Mouse (Mus musculus): Measurements from ENCODE around the gene Alox8.
A peak's percentile ranks its signal among the peaks of the same experiment; 100 is the strongest.

Gene Alox8

GRCm38 (mm10) chr11:69197743-69198142 lies at the start of gene Alox8:
Gene Alox8 (minus strand): TSS chr11:69197843.
- DNase-seq, result no peak

DNA sequence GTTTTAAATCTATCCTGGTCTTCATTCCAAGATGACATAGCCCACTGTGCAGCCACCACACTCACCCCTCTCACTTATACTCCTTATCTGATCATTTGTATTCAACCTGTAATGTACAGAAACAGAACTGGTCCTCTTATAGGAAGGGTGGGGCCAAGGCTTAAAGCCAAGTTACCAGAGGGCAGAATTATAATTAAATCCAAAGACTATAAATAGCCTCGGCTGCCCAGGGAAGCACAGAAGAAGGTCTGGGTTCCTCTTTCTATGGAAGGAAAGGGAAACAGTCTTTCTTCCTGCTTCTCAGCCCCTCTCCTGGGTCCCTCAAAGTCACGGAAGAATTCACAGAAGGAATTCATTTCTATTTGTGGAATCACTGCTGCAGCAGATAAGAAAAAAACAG lies 48.0 kb upstream of the Alox8 start:
- DNase-seq, result peak in 1 of 2 experiments; percentile 5

DNA sequence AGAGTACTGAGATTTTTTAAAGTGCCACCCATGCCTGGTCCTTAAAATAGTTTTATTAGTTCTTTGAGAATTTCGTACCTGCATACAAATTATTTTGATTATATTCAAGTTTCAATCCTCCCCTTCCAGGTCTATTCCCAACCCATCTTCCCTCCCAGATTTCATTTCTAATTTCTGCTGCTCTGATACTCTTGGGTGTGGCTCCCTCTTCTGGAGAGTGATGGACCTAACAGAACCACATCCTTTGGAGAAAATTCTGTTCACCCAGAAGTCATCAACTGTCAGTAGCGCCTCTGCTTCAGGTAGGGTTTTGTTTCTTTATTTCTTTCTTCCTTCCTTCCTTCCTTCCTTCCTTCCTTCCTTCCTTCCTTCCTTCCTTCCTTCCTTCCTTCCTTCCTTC lies 47.3 kb upstream of the Alox8 start:
- DNase-seq, result peak in 1 of 2 experiments; percentile 68

GRCm38 (mm10) chr11:69236926-69237260 lies 39.2 kb upstream of the Alox8 start, which contains the start of gene Gucy2e:
Gene Gucy2e (minus strand): TSS chr11:69237036.
- DNase-seq, result no peak

DNA sequence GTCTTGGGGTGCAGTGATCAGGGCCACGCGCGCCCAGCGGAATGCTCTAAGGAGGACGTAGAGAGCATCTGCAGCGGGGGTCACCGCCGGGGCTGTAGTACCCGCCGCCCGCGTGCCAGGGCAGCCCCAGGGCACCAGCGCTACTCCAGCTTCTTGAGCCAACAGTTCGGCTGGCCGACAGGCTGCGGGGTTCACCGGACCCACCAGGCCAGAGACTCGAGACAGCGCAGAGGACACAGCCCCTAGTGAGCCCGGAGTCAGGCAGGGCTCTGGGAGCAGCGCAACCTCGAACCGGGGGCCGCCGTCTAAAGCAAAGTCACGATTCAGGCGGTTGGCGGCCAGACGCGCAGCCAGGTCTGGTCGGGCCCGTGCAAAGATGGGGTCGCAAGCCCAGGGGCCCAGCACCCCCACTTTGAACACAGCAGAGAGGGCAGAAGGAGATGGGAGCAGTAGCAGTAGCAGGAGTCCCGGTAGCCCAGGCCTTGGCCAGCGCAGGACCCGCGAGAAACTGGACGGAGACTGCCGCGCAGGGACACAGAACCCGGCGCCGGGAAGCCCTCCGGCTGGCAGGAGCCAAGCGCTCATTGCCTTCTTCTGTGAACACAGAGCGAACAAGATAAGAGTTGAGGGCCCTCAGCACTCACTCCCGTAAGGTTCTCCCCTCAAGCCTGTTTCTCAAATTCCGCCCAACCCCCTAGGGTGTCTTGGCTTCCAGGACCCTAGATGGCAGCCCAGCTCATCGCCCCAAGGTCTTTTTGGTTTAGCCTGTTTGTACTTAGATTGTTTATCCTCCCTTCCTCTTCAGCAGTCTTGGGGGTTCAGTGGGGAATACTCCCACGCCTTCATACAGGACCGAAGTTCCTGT lies 38.6 kb upstream of the Alox8 start:
- no peak for DNase-seq

GRCm38 (mm10) chr11:69235285-69236060 lies 37.8 kb upstream of the Alox8 start:
- peak; percentile 77 to 87 for DNase-seq

DNA sequence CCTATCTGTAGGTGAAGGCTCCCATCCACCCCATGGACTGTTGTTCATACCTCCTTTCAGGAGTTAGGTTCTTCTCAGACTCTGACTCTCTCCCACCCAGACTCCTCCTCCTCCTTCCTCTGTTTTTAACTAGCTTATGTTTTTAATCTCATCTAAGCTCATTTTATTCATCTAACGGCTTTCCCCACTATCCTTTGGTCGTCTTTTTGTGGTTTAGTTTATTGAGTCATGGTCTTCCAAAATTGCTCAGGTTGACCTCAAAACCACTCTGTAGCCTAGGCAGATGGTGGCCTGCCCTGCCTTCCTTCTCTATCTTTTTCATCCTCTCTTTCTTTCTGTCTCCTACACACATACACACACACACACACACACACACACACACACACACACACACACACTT lies 35.5 kb upstream of the Alox8 start:
- no peak for DNase-seq

DNA sequence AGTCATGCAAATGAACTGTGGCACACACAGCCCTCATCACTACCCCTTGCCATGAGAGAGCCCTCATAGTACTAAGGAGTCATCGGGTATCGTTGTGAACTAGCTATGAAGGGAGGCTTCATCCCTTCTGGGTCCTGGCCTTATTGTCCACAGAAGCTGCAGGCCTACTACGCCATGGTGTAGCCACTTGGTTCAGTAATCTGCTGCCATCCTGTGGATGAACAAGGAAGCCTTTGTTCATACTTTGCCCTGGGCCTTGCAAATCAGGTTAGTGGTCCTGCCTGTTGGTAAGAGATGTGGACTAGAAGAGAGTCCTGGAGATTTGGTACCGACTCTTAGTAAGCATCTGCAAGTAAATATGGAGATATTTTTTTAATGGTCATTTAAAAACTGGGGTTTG lies 32.8 kb upstream of the Alox8 start:
- no peak for DNase-seq

GRCm38 (mm10) chr11:69225715-69226114 lies 28.1 kb upstream of the Alox8 start:
- no peak for DNase-seq

DNA sequence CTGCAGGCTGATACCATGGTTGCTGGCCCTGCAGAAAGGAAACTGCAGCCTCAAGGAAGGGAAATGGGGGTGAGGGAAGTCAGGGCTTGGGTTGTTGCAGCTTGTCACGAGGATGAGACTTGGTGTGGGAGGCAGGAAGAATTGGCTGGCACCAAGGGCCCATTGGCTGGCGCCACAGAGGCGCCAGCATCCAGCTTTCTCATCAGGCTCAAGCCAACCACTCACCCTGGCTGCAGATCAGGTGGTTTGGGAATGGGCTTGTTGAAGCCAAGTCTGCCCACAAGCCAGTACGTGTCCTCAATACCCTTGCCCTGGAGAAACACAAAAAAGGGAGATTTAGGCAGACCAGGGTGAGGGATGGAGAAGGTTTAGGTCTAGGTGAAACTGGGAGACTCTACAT lies 25.5 kb upstream of the Alox8 start:
- no peak for DNase-seq

DNA sequence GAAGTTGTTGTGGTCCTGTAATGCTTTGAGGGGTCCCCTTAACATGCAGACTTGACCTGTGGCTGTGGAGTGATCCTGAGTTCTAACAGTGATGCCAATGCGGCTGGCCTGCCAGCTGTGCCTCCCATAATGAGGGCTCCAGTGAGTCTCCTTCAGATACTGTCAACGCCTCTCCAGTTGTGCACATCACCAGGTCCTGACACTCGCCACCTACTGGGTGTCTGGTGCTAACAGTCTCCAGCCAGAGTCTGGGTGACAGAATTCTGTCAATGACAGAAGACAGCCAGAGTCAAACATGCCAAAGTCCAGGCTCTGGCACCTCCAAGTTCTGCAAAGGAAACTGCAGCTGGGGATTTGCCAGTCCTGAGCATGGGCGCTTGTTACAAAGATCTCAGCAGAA lies 23.4 kb upstream of the Alox8 start:
- no peak for DNase-seq

DNA sequence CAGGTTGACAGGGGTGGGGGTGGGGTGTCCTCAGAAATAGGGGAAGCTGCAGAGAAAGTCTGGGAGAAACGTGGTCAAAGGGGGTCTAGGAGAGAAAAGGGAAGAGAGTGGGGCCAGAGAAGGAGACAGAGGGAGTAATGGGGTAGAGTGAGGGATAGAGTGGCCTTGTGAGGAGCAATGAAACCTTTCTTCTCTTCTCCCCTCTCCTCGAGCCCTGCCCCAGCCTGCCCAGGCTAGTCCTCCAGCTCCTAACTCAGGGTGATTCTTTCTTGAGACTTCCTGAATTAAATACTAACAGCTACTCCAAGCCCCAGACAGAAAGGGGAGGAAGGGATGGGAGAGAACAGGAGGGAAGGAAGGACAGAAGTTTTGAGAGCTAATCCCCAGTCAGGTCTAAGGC lies 21.0 kb upstream of the Alox8 start:
- no peak for DNase-seq

GRCm38 (mm10) chr11:69217411-69217810 lies 19.8 kb upstream of the Alox8 start:
- DNase-seq, result no peak

DNA sequence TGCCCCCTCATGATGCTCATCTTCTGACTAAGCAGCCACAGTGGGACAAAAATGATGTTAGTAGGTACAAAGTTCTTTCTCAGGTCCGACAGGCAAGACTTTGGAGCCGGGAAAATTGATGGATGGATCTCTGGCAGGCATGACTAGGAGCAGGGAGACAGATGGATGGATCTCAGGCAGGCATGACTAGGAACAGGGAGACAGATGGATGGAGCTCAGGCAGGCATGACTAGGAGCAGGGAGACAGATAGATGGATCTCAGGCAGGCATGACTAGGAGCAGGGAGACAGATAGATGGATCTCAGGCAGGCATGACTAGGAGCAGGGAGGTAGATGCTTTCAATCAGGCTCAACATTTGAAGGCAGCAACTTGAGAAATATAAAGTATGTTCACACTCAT lies 13.8 kb upstream of the Alox8 start:
- no peak for DNase-seq

DNA sequence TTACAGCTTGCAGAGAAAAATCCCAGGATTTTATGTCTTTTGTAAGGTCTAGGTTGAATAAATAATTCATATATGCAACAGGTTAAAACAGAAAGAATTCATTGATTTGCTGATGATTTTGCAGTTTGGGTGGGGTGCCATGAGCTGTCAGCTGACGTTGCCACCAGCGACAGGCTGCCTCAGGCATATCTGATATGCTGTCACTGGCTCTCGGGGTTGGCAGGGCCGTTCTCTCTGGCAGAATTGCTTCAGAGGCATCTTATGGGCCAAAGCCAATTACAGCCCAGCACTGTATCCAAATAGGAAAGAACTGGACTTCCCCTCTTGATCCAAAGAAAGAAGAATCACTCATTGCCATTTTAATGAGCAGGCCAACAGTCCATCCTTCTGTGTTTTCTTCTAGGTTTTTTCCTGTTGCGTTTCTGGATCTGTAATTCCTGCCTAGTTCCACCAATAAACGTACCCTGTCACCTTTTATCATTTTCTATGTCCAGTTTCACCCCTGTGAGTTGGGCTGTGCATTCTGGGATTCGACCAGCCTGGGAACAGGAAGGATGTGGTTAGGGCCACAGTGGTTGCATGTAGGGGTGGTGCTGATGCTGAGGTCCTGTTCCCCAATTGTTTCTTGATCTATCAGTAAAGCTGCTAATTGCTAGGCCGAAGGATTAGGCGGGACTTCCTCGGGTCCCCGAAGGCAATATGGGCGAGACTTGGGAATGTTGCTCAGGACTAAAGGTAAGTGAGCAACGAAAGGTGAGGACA lies 5.0 kb upstream of the Alox8 start:
- DNase-seq, result no peak

GRCm38 (mm10) chr11:69200231-69200630 lies 2.6 kb upstream of the Alox8 start:
- DNase-seq, result no peak

GRCm38 (mm10) chr11:69199251-69199650 lies 1.6 kb upstream of the Alox8 start:
- DNase-seq, result no peak

- no peak for DNase-seq
These were observed 449 bp downstream of the Alox8 start for GRCm38 (mm10) chr11:69197194-69197593.

- DNase-seq, result peak in 1 of 2 experiments; percentile 11
These were observed 877 bp downstream of the Alox8 start for GRCm38 (mm10) chr11:69196766-69197165.

DNA sequence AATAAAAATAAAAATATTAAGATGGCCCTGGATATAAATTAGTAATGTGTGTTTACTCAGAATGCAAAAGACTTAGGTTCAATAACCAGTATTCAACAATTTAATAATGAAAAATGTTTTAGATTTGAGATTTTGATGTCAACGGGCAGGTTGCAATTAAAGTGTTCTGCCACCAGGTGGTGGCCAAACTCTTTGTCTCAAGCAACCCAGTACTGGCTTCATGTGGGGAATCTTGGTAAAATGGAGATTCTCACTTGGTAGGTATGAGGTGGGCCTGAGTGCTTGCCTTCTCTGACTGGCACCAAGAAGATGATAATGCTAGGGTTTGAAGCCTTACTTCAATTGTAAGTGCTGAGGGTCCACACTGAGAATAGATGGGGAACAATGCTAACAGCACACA lies 4.8 kb downstream of the Alox8 start:
- DNase-seq, result peak in 1 of 2 experiments; percentile 30

DNA sequence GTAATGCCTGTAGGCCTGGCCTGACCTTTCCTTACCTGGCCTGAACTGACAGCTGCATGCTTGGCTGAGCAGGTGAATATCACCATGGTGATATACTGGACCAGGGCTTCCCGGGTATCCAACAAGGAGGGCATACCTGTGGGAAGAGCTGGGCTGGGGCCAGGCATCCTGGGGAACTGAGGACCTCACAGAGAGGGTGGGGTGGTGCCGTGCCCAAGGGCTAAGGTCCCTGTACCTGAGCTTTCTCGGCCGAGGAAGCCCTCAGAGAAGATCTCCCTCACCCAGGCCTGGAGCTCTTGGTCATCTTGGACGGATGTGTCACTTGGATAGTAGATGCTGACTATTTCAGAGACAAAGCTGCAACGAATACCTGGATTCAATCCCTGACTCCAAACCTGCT lies 11.7 kb downstream of the Alox8 start:
- no peak for DNase-seq

DNA sequence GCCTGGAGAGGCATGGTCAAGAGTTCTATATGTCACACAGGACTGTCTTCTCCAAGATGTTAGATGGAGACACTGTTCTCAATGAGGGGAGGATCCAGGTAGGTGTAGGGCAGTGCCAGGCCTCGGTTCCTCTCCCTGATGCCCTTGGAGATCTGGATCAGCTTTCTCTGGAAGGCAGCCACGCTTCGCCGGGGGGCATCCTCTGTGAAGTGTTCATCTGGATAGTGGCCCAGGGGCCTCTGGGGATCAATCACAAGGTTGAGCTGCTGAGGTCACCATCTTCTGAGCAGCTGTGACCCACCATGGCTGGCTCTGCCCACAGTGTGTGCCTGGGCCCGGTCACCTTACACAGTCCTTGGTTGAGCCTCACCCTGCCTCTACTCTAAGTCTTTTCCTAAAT lies 12.6 kb downstream of the Alox8 start:
- no peak for DNase-seq

DNA sequence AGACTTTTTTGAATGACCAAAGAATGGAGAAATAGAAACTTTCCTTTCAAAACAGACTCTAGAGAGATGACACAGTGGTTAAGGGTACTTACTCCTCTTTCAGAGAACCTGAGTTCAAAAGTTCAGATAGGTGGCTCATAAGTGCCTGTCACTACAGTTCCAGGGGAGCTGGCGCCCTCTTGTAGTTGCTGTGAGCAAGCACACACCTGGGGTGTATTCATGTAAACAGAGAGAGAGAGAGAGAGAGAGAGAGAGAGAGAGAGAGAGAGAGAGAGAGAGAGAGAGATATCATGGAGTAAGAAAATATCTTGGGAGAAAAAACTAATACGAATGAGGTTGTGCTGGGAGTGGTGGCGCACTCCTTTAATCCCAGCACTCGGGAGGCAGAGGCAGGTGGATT lies 17.5 kb downstream of the Alox8 start:
- DNase-seq, result no peak
